Mouse (Mus musculus) stomach, embryonic 16.5 days (tissue): ENCODE data around the gene Rpl5. TPM values are rescaled to one million over a fixed set of nuclear protein-coding genes. Genes with fewer than 3 reads are reported as not detected.
"Not testable (repeated sequence)": the region's sequence is repeated elsewhere in the genome, so short reads cannot be mapped to it uniquely, and the experiment has no call there.

Experiments
- ATAC-seq: fragments of 200-750 bp; cut with Nextera tagmentation; 2 replicates; pipeline ENCODE4 v1.8.0; 2017; ENCODE audit warnings: moderate number of reproducible peaks, moderate TSS enrichment; ENCODE audit not compliant: insufficient read depth, low FRiP score
- H3K27ac ChIP-seq: fragments of 300-500 bp; sonication (generic); 2 replicates; pipeline ENCODE4 v1.5.1; 2014; ENCODE audit warnings: low read length
- H3K27me3 ChIP-seq: fragments of 300-500 bp; sonication (generic); 2 replicates; pipeline ENCODE4 v1.6.1; 2014; ENCODE audit warnings: low read length, control low read depth, mixed read lengths; ENCODE audit not compliant: control insufficient read depth, insufficient read depth
- H3K36me3 ChIP-seq: fragments of 300-500 bp; sonication (generic); 2 replicates; pipeline ENCODE4 v1.6.1; 2014; ENCODE audit warnings: low read length; ENCODE audit not compliant: control insufficient read depth, insufficient read depth
- H3K4me1 ChIP-seq: fragments of 300-500 bp; sonication (generic); 2 replicates; pipeline ENCODE4 v1.6.1; 2014; ENCODE audit warnings: low read length, control low read depth, mixed read lengths; ENCODE audit not compliant: control insufficient read depth, insufficient read depth
- H3K4me2 ChIP-seq: fragments of 300-500 bp; sonication (generic); 2 replicates; pipeline ENCODE4 v1.6.1; 2014; ENCODE audit warnings: low read depth, low read length, mixed read lengths
- H3K4me3 ChIP-seq: fragments of 300-500 bp; sonication (generic); replicated peaks from 2 replicates; pipeline ENCODE4 v1.5.1; 2014; ENCODE audit warnings: mild to moderate bottlenecking, low read length
- H3K9ac ChIP-seq: fragments of 300-500 bp; sonication (generic); 2 replicates; pipeline ENCODE4 v1.6.1; 2014; ENCODE audit warnings: low read length
- H3K9me3 ChIP-seq: fragments of 300-500 bp; sonication (generic); replicated peaks from 2 replicates; pipeline ENCODE4 v1.6.1; 2016; ENCODE audit warnings: low read length, control low read depth; ENCODE audit not compliant: control insufficient read depth
- WGBS: fragments of 180-500 bp; shearing (Covaris S2); extraction: QIAGEN DNeasy Blood & Tissue Kit; methylation state at CpG from one replicate; pipeline ENCODE4 v1.1.7; 2014; 5-methylcytosine and 5-hydroxymethylcytosine counted together
- polyA plus RNA-seq: library from polyadenylated mRNA; unstranded; fragments of >200 nt; fragmentation: Nextera tagmentation; extraction: Ambion mirVana; gene quantifications from 2 replicates; pipeline ENCODE4 v1.2.1, GENCODE M21; 2015

The Rpl5 gene
- polyA plus RNA-seq, 1 experiment from 2014 or later = 63.3 TPM

- H3K4me3 ChIP-seq = no peak overlapping the region
- no peaks in the 10 kb centered on the region for H3K4me1 ChIP-seq
- H3K36me3 ChIP-seq = no peaks in the 10 kb centered on the region
- no peaks in the 10 kb centered on the region for H3K27me3 ChIP-seq
- H3K27ac ChIP-seq = no peak overlapping the region
- no peak for ATAC-seq
- WGBS = 51% methylated on average over 9 of the region's 9 CpGs
- no peak overlapping the region for H3K4me2 ChIP-seq
- no peaks in the 10 kb centered on the region for H3K9me3 ChIP-seq
- H3K9ac ChIP-seq = no peak overlapping the region
Observed at GRCm38 (mm10) chr5:107889994-107890888, 10.1 kb upstream of the Rpl5 start.

DNA sequence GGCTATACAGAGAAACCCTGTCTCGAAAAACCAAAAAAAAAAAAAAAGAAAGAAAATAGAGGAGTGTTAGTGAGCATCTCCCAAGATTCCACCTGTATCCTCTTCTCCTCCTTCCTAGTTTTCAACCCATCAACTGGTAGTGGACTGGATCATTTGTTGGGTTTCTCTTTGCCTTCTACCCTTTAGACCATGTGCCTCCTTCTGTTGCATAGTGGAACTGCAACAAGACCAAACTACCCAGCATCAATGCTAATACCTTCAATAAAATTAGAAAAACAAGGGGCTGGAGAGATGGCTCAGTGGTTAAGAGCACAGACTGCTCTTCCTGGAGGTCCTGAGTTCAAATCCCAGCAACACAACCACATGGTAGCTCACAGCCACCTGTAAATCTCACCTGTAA, 8.8 kb upstream of the Rpl5 start:
- H3K9ac ChIP-seq, H3K27me3 ChIP-seq, H3K9me3 ChIP-seq, H3K4me2 ChIP-seq, H3K36me3 ChIP-seq, H3K4me3 ChIP-seq, H3K27ac ChIP-seq, ATAC-seq, H3K4me1 ChIP-seq: not testable (repeated sequence)
- 67% methylated on average over 1 of the region's 1 CpGs for WGBS

DNA sequence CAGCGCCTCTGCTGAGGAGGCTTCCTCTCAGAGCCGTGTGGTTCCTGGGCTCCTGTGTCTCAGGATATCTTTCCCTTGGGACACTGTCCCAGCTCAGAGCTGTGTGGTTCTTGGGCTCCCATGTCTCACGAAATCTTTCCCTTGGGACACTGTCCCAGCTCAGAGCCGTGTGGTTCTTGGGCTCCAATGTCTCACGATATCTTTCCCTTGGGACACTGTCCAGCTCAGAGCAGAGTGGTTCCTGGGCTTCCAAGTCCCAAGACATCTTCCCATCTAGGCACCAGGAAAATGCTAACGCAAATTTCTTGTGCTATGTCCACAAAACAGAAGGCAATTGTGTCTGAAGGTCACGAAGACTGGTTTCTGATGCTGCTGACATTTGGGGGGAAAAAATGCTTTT, 5.6 kb upstream of the Rpl5 start:
- 66% methylated on average over 7 of the region's 7 CpGs for WGBS
- no peaks in the 10 kb centered on the region for H3K9me3 ChIP-seq
- no peak overlapping the region for H3K4me3 ChIP-seq
- no peak overlapping the region for H3K4me2 ChIP-seq
- H3K9ac ChIP-seq = no peak overlapping the region
- H3K27me3 ChIP-seq = no peaks in the 10 kb centered on the region
- no peaks in the 10 kb centered on the region for H3K36me3 ChIP-seq
- no peak overlapping the region for H3K27ac ChIP-seq
- no peaks in the 10 kb centered on the region for H3K4me1 ChIP-seq
- ATAC-seq = no peak

DNA sequence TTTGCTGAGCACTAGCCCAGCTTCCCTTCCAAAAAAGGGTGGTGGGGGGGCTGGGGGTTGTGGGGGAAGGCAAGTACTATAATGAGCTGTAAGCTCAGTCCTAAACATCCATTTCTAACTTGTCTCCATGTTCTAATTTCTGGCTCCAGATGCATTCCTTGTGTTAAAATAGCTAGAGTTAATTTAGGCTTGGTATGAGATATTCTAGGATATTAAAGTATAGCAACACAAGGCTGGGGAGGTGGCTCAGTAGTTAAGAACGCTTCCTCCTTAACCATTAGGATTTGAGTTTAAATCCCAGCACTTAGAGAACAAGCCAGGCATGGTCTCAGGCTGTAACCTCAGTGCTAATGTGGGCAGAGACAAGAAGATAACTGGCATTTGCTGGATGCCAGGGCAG, 4.0 kb upstream of the Rpl5 start:
- H3K27ac ChIP-seq = no peak overlapping the region

GRCm38 (mm10) chr5:107901014-107901615, 813 bp downstream of the Rpl5 start:
- Histone ChIP-seq H3K27me3 (no peaks in the 10 kb centered on the region), H3K9ac (peak overlapping the region; percentile 99), H3K4me3 (peak overlapping the region; percentile 100), H3K4me2 (peak overlapping the region; percentile 83), H3K36me3 (peaks cover 13% of the 10 kb centered on the region), H3K4me1 (peaks cover 2% of the 10 kb centered on the region; the same call in 1 of the 2 replicates), H3K9me3 (no peaks in the 10 kb centered on the region), H3K27ac (peak overlapping the region; percentile 87)
- peak; percentile 31; the same call in 1 of the 2 replicates for ATAC-seq
- WGBS = under 1% methylated on average over 23 of the region's 23 CpGs

More for the DNA sequence above, 4.0 kb upstream of the Rpl5 start:
- Histone ChIP-seq H3K9me3 (no peaks in the 10 kb centered on the region), H3K4me3 (no peak overlapping the region), H3K36me3 (no peaks in the 10 kb centered on the region), H3K9ac (no peak overlapping the region), H3K4me2 (no peak overlapping the region), H3K4me1 (no peaks in the 10 kb centered on the region), H3K27me3 (no peaks in the 10 kb centered on the region)
- ATAC-seq = no peak
- 63% methylated on average over 1 of the region's 1 CpGs for WGBS

DNA sequence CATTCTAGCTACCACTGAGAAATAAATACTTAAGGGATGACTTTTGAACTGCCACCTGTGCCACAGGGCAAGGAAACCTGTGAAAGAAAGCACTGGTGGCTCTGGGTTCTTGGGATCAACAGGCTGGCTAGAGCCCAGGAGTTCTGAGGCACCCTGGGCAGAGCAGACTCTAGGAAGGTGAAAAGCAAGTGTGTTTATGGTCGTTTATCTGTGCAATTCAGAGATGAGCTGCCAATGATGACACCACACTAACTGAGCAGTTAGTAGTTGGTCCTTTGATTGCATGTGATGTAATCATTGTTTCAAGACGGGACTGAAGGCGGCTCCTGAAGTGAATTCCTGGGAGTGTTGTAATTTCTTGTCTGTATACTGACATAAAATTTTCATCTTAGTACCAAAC, 4.0 kb downstream of the Rpl5 start:
- Histone ChIP-seq H3K4me2 (no peak overlapping the region), H3K27ac (no peak overlapping the region), H3K36me3 (peaks cover 24% of the 10 kb centered on the region), H3K4me3 (no peak overlapping the region), H3K9me3 (no peaks in the 10 kb centered on the region), H3K9ac (no peak overlapping the region), H3K27me3 (no peaks in the 10 kb centered on the region), H3K4me1 (peaks cover 2% of the 10 kb centered on the region; the same call in 1 of the 2 replicates)
- no peak for ATAC-seq
- 72% methylated on average over 3 of the region's 3 CpGs for WGBS

DNA sequence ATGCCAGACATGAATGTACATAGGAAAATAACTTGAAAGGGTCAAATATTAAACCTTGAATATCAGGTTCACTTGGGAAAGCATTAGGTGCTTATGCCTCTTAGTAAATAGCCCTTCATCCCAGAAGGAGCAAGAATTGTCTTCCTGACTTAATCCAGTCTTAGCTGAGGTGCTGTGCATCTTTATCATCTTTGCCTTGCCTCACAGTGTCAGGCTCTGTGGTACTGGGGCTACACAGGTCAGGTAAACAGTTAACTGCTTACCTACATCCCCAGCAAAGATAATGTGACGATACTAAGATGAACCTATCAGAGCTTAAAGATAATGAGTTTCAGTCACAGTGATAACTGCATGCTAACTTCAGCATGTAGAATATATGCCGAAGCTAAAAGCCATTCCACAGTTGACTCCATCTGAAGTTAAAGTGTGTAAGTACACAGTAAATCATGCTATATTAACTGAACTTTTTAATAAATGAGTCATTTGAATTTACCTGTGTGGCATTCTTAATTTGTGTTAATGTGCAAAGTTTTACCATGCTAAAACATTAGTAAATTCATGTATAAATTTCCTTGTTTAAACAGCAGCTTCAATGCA, 8.3 kb downstream of the Rpl5 start:
- Histone ChIP-seq H3K9me3 (no peaks in the 10 kb centered on the region), H3K4me1 (no peaks in the 10 kb centered on the region), H3K4me3 (no peak overlapping the region), H3K4me2 (no peak overlapping the region), H3K36me3 (peaks cover 24% of the 10 kb centered on the region), H3K9ac (no peak overlapping the region), H3K27ac (no peak overlapping the region), H3K27me3 (no peaks in the 10 kb centered on the region)
- no peak for ATAC-seq
- WGBS = 83% methylated on average over 2 of the region's 2 CpGs

DNA sequence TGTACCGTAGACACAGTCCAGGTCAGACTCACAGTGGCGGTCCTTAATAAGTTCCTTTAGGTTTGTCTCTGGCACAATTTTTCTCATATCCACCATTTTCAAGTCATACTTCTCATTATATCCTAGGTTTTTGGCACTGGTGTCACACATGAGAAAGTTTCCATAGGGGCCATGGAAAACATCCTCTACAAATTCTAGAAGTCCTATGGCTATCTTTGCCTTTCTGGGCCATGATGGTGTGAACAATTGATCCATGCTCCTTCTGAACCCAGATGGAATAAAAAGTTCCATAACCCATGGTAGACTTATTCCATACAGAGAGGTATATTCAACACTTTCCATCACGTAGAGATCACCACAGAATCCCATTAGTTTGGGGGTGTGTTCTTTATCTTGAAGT, 9.4 kb downstream of the Rpl5 start:
- 84% methylated on average over 3 of the region's 3 CpGs for WGBS
- H3K4me2 ChIP-seq = no peak overlapping the region
- no peak overlapping the region for H3K9ac ChIP-seq
- H3K4me3 ChIP-seq = no peak overlapping the region
- H3K27me3 ChIP-seq = no peaks in the 10 kb centered on the region
- peaks cover 19% of the 10 kb centered on the region; the same call in 1 of the 2 replicates for H3K36me3 ChIP-seq
- H3K4me1 ChIP-seq = no peaks in the 10 kb centered on the region
- H3K27ac ChIP-seq = no peak overlapping the region
- H3K9me3 ChIP-seq = no peaks in the 10 kb centered on the region
- ATAC-seq = no peak

DNA sequence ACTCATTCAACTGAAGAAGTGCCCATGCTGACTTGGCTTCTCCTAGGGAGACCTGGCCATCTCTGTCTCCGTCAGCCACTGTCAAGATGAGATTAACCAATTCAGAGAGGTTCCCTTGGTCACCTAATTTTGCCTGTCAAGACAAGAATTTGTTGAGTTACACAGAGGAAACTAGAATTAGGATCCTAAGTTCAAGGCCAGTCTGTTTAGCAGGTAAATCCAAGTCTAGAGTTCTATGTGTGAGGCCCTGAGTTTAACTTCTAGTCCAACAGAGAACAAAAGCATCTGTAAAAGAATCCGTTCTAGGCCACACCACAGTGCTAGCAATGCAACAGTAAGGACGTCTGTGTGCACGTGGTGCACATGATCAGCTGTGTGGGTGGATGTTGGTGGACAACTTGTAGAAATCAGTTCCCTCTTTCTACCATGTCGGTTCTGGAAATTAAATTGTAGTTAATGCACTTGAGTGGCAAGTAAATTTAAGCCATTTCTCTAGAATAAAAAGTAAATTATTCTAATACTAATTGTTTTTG, 9.8 kb downstream of the Rpl5 start:
- ATAC-seq = no peak
- Histone ChIP-seq H3K27me3 (no peaks in the 10 kb centered on the region), H3K4me2 (no peak overlapping the region), H3K4me1 (no peaks in the 10 kb centered on the region), H3K9ac (no peak overlapping the region), H3K27ac (no peak overlapping the region), H3K36me3 (peaks cover 16% of the 10 kb centered on the region; the same call in 1 of the 2 replicates), H3K9me3 (no peaks in the 10 kb centered on the region), H3K4me3 (no peak overlapping the region)
- 61% methylated on average over 5 of the region's 5 CpGs for WGBS
